Mouse (Mus musculus) megakaryocyte, adult 5-6 weeks (primary cell): ENCODE results near the gene Coa7. TPM values are rescaled to one million over a fixed set of nuclear protein-coding genes. Genes with fewer than 3 reads are reported as not detected.

Experiments
- ATAC-seq: 2 replicates; pipeline ENCODE4 v1.8.0; 2016; ENCODE audit warnings: mild to moderate bottlenecking, inconsistent platforms; ENCODE audit not compliant: poor library complexity, severe bottlenecking
- total RNA-seq, 2 experiments: library from RNA; stranded (forward) in 1 of 2; stranded (reverse) in 1 of 2; fragments of 153-499, 151-499 nt in 1 of 2; fragments of 221-1000, 200-1000 nt in 1 of 2; gene quantifications; 2 replicates each; pipeline versions ENCODE4 v1.2.3 to v1.2.4; 2015 to 2017

The Coa7 gene
- total RNA-seq (2015) (4.3 and 10.3 TPM in 2 replicates), total RNA-seq (2017) (3.8 and 14.3 TPM in 2 replicates)

GRCm38 (mm10) chr4:108327730-108328484 lies at the start of gene Coa7:
Gene Coa7, plus strand, starts transcription at chr4:108328140.
- ATAC-seq: peak; percentile 95

GRCm38 (mm10) chr4:108300266-108300665 lies 27.7 kb upstream of the Coa7 start:
- ATAC-seq: no peak

DNA sequence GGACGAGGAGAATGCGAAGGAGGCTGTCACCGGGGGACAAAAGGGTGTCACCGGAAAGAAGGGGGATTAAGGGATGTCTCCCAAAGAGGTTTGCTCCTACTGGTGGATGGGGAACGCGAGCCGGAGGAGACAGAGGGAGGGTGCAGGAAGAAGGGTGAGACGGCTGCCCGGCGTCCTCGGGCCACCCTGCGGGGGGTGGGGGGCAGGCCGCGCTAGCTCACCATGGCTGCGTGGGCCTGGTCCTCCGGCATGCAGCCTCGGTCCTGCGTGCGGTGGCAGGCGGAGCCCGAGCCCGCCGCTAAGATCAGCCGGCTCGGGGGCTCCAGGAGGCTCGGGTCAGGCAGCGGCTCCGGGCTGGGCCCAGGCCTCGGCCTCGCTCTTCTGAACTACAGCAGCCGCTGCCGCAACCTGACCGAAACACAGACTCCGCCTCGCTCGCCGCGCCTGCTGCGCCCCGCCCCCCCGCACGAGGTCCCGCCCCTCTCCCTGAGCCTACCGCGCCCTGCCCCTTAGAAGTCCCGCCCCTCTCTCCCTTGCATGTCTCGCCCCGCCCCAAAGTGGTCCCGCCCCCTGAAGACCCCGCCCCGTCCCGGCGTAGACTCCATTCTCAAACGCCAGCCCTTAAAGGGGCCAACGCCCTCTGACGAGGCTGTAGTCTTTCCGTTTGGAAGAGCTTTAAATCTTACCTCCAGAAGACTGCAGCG lies 27.1 kb upstream of the Coa7 start, which contains the start of gene Zyg11b:
Zyg11b (minus strand) TSS at position 427 of the 704 bp plus-strand sequence.
- ATAC-seq: peak; percentile 92

GRCm38 (mm10) chr4:108302296-108302890 lies 25.5 kb upstream of the Coa7 start:
- ATAC-seq: peak; percentile 41

- peak; percentile 40; the same call in 1 of the 2 replicates for ATAC-seq
These were observed 17.2 kb upstream of the Coa7 start for GRCm38 (mm10) chr4:108310706-108311105.

DNA sequence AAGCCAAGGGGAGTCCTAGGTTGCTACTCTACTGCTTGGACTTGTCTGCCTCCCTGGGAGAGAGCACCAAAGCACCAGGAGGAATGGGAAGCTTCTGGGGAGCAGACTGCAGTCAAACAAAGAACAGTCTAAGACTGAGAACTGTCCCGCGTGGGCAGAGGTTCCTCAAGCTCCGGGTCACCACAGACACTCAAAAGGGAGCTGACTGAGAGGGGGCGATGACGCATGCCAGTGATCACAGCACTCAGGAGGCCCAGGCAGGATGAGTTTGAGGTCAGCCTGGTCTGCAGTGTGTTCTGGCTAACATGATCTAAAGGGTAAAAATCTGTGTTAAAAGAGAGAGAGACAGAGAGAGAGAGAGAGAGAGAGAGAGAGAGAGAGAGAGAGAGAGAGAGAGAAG lies 13.9 kb upstream of the Coa7 start:
- ATAC-seq: no peak

DNA sequence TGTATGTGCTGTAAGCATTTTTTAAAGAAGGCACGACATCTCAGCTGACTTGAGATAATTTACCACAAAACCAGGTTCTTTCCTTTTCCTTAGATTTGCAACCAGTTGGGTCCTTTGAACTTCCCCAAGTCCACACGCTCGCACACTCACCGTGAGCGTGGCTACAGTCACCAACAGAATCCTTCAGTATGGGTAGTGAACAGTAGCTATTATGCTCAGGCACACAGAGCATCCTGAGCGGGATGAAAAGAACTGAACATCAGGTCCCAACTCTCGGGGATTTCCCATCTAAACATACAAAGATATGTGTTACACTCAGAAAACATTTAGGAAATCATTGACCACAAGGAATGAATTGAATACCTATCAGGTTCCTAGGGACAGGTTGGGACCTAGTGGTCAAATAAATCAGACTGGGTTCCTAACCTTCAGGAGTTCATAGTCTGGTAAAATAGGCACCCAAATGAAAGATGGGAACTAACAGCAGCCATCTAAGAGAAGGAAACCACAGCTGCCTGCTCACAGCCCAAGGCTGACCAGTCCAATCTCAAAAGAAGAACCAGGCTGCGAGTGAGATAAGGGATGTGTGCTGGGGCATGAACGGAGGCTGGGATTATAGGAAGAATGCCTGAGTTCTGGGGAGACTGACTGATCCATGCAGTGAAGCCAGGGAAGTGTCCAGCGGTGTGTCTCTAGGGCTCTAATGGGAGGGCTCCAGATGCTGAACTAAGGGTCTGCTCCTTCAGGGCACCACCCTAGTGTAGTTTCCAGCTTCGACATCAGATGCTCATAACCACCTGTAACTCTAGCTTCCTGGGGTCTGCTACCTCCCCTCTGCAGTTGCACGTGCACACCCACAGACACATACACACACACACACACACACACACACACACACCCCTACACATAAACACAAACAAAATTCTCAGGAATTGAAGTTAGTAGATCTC lies 10.0 kb upstream of the Coa7 start:
- peak; percentile 42 for ATAC-seq

GRCm38 (mm10) chr4:108318649-108319615 lies 9.0 kb upstream of the Coa7 start:
- peak; percentile 82 for ATAC-seq

DNA sequence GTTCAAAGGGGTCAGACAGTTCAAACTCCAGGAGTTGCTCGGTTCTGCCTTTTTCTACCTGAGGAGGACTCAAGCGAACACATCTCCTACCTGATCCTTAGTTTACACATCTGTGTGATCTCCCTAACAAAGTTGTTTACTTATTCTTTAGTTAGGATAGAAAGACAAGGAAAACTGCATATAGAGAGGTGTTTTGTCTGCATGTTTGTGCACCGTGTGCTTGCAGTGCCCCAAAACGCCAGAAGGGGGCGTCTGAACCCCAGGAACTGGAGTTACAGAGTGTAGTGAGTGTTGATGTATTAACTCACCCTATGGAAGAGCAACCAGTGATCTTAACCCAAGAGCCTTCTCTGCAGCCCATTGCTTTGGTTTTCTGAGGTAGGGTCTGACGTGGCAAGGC lies 8.2 kb upstream of the Coa7 start:
- no peak for ATAC-seq

- ATAC-seq: no peak
These were observed 7.1 kb upstream of the Coa7 start for GRCm38 (mm10) chr4:108320627-108321380.

DNA sequence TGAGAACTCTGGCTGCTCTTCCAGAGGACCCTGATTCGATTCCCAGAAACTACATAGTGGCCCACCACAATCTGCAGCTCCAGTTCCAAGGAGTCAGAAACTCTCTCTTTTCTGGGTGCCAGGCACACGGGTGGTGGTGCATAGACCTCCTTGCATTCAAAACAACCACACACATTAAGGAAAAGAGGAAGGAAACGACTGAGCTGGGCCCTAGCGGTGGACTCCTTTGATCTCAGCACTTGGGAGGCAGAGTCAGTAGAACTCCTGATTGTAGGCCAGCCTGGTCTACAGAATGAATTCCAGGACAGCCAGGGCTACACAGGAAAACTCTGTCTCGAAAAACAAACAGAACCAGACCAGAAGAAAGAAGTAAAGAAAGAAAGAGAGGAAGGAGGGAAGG lies 4.4 kb upstream of the Coa7 start:
- ATAC-seq: no peak

DNA sequence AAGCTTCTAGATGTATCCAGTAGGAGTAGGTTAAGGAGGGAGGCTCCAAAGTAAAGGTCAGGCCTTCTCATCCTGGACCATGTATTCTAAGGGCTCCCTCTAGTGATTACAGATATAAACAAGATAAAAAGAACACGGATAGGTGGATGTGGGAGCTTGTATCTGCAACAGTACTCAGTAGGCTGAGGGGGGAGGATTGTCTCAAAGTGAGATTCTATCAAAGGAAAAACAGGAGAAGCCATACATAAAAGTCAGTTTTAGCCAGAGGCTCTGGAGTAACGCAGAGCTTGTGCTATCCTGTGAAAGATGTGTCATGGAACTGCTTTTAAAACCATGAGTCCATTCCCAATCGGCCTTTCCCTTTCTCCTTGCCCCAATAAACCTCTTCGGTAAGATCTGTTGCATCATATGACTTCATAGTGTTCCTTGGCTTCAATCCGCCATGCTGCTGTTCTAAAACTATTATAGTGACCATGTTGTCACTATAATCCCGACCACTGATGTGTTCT lies 815 bp upstream of the Coa7 start:
- ATAC-seq: peak; percentile 41

- ATAC-seq: no peak
These were observed 1.9 kb downstream of the Coa7 start for GRCm38 (mm10) chr4:108329840-108330239.

DNA sequence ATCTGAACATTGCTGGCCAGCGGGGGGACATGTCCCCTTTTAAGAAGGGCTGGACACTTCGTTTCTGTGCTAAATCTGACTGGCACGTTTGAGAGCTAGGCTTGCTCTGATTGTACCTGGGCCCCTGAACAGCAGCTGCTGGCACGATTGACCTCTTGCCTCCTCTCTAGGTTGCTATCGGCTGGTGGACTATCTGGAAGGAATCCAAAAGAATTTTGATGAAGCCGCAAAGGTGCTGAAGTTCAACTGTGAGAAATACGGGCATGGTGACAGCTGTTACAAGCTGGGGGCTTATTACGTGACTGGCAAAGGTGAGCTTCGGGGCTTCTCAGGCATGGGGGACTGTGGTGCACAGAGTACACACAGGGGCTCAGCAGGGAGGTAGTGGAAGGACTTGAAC lies 4.1 kb downstream of the Coa7 start:
- ATAC-seq: no peak

- ATAC-seq: no peak
These were observed 7.5 kb downstream of the Coa7 start for GRCm38 (mm10) chr4:108335413-108335812.

DNA sequence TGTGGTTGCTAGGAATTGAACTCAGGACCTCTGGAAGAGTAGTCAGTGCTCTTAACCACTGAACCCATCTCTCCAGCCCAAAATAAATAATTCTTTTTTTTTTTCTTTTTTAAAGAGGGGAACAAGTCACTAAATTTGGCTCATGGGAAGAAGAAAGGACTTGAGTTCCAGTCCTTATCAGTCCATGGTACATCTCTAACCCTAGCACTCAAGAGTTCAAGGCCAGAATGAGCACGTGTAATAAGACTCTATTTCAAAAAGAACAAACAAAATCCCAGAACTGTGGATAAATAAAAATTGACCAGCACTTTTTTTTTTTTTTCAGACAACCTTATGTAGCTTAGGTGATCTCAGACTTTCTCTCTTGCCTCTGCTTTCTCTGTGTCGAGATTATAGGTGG lies 8.8 kb downstream of the Coa7 start:
- no peak for ATAC-seq

DNA sequence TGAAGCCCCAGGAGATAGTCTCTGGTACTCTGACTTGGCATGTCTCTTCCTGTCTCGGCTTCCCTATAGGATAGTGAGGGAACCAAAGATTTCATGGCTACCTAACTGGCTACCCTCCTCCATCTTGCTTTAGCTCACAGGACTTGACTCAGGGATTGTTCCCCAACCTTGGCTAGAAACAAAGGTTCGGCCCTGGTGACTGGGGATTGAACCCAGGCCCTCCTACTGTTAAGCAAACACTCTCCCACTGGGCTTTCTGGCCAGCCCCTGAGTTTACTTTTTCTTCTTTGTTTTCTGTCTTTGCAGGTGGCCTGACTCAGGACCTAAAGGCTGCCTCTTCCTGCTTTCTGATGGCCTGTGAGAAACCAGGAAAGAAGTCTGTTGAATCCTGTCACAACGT lies 9.9 kb downstream of the Coa7 start:
- ATAC-seq: no peak

- no peak for ATAC-seq
These were observed 10.4 kb downstream of the Coa7 start for GRCm38 (mm10) chr4:108338321-108338733.
